Mouse (Mus musculus): Measurements from ENCODE around the gene Lsm14b. TPM values are rescaled to one million over a fixed set of nuclear protein-coding genes. Genes with fewer than 3 reads are reported as not detected.

Gene Lsm14b
- polyA plus RNA-seq, 1 experiment from 2014 or later, result 8.6 TPM

- peak within 1 kb of the TSS; percentile 95 for H3K9ac ChIP-seq (ENCODE audit: low read depth, low read length)
- no peaks in the 10 kb centered on the region for H3K27me3 ChIP-seq (ENCODE audit: control insufficient read depth, insufficient read depth, low read length)
- peaks cover 23% of the 10 kb centered on the region for H3K4me1 ChIP-seq (ENCODE audit: control insufficient read depth, insufficient read depth, low read length)
- ATAC-seq (ENCODE audit: low FRiP score, low TSS enrichment), result peak; percentile 94
- peak within 1 kb of the TSS; percentile 85 for H3K27ac ChIP-seq (ENCODE audit: low read depth, low read length)
- WGBS, result under 1% methylated on average over 75 of the region's 78 CpGs
- H3K4me3 ChIP-seq (ENCODE audit: low read length), result peak within 1 kb of the TSS; percentile 99
- H3K9me3 ChIP-seq (ENCODE audit: control insufficient read depth, low read length), result no peaks in the 10 kb centered on the region
- H3K36me3 ChIP-seq (ENCODE audit: control insufficient read depth, insufficient read depth, low read length), result peaks cover 19% of the 10 kb centered on the region
- peak within 1 kb of the TSS; percentile 74 for H3K4me2 ChIP-seq (replicated peaks; ENCODE audit: low read depth, low read length)
Observed at GRCm38 (mm10) chr2:180042256-180042857, 17.6 kb downstream of the Lsm14b start, which contains the start of the genes Psma7 and Ss18l1. Gene Psma7 (minus strand): TSS chr2:180042433. Gene Ss18l1 (plus strand): TSS chr2:180042509.

GRCm38 (mm10) chr2:180042858-180043515 is 18.2 kb downstream of the Lsm14b start:
- H3K27ac ChIP-seq (ENCODE audit: low read depth, low read length), result peak overlapping the region; percentile 85
- peak overlapping the region; percentile 99 for H3K4me3 ChIP-seq (ENCODE audit: low read length)
- under 1% methylated on average over 65 of the region's 66 CpGs for WGBS
- peak overlapping the region; percentile 95 for H3K9ac ChIP-seq (ENCODE audit: low read depth, low read length)
- peaks cover 13% of the 10 kb centered on the region for H3K36me3 ChIP-seq (ENCODE audit: control insufficient read depth, insufficient read depth, low read length)
- no peaks in the 10 kb centered on the region for H3K27me3 ChIP-seq (ENCODE audit: control insufficient read depth, insufficient read depth, low read length)
- peak overlapping the region; percentile 62 for H3K4me2 ChIP-seq (replicated peaks; ENCODE audit: low read depth, low read length)
- peak; percentile 75 for ATAC-seq (ENCODE audit: low FRiP score, low TSS enrichment)
- no peaks in the 10 kb centered on the region for H3K9me3 ChIP-seq (ENCODE audit: control insufficient read depth, low read length)
- peaks cover 23% of the 10 kb centered on the region for H3K4me1 ChIP-seq (ENCODE audit: control insufficient read depth, insufficient read depth, low read length)

- no peak overlapping the region for H3K27ac ChIP-seq (ENCODE audit: low read depth, low read length)
- peaks cover 19% of the 10 kb centered on the region for H3K4me1 ChIP-seq (ENCODE audit: control insufficient read depth, insufficient read depth, low read length)
- no peak overlapping the region for H3K4me2 ChIP-seq (replicated peaks; ENCODE audit: low read depth, low read length)
- WGBS, result 36% methylated on average over 4 of the region's 4 CpGs
- H3K9me3 ChIP-seq (ENCODE audit: control insufficient read depth, low read length), result no peaks in the 10 kb centered on the region
- H3K36me3 ChIP-seq (ENCODE audit: control insufficient read depth, insufficient read depth, low read length), result peaks cover 2% of the 10 kb centered on the region; the same call in 1 of the 2 replicates
- H3K27me3 ChIP-seq (ENCODE audit: control insufficient read depth, insufficient read depth, low read length), result no peaks in the 10 kb centered on the region
- no peak for ATAC-seq (ENCODE audit: low FRiP score, low TSS enrichment)
- H3K4me3 ChIP-seq (ENCODE audit: low read length), result no peak overlapping the region
- no peak overlapping the region for H3K9ac ChIP-seq (ENCODE audit: low read depth, low read length)
Observed at GRCm38 (mm10) chr2:180045283-180045682, 20.5 kb downstream of the Lsm14b start.

- Histone ChIP-seq H3K4me2 (replicated peaks; ENCODE audit: low read depth, low read length) (no peak overlapping the region), H3K4me1 (ENCODE audit: control insufficient read depth, insufficient read depth, low read length) (peaks cover 8% of the 10 kb centered on the region; the same call in 1 of the 2 replicates), H3K9ac (ENCODE audit: low read depth, low read length) (no peak overlapping the region), H3K27ac (ENCODE audit: low read depth, low read length) (no peak overlapping the region), H3K27me3 (ENCODE audit: control insufficient read depth, insufficient read depth, low read length) (no peaks in the 10 kb centered on the region), H3K9me3 (ENCODE audit: control insufficient read depth, low read length) (no peaks in the 10 kb centered on the region), H3K4me3 (ENCODE audit: low read length) (no peak overlapping the region), H3K36me3 (ENCODE audit: control insufficient read depth, insufficient read depth, low read length) (peaks cover 2% of the 10 kb centered on the region; the same call in 1 of the 2 replicates)
- ATAC-seq (ENCODE audit: low FRiP score, low TSS enrichment), result no peak
- WGBS, result 88% methylated on average over 3 of the region's 3 CpGs
Observed at GRCm38 (mm10) chr2:180047580-180047979, 22.8 kb downstream of the Lsm14b start.

- H3K4me3 ChIP-seq (ENCODE audit: low read length), result no peak overlapping the region
- WGBS, result 93% methylated on average over 18 of the region's 18 CpGs
- H3K27ac ChIP-seq (ENCODE audit: low read depth, low read length), result no peak overlapping the region
- H3K4me2 ChIP-seq (replicated peaks; ENCODE audit: low read depth, low read length), result no peak overlapping the region
- no peaks in the 10 kb centered on the region for H3K27me3 ChIP-seq (ENCODE audit: control insufficient read depth, insufficient read depth, low read length)
- no peaks in the 10 kb centered on the region for H3K9me3 ChIP-seq (ENCODE audit: control insufficient read depth, low read length)
- no peak for ATAC-seq (ENCODE audit: low FRiP score, low TSS enrichment)
- no peak overlapping the region for H3K9ac ChIP-seq (ENCODE audit: low read depth, low read length)
- H3K4me1 ChIP-seq (ENCODE audit: control insufficient read depth, insufficient read depth, low read length), result peaks cover 8% of the 10 kb centered on the region; the same call in 1 of the 2 replicates
- H3K36me3 ChIP-seq (ENCODE audit: control insufficient read depth, insufficient read depth, low read length), result peaks cover 2% of the 10 kb centered on the region; the same call in 1 of the 2 replicates
Observed at GRCm38 (mm10) chr2:180047980-180048635, 23.3 kb downstream of the Lsm14b start.

GRCm38 (mm10) chr2:180050986-180051385 is 26.2 kb downstream of the Lsm14b start:
- Histone ChIP-seq H3K27ac (ENCODE audit: low read depth, low read length) (no peak overlapping the region), H3K9ac (ENCODE audit: low read depth, low read length) (no peak overlapping the region), H3K4me2 (replicated peaks; ENCODE audit: low read depth, low read length) (no peak overlapping the region), H3K36me3 (ENCODE audit: control insufficient read depth, insufficient read depth, low read length) (peaks cover 24% of the 10 kb centered on the region; the same call in 1 of the 2 replicates), H3K27me3 (ENCODE audit: control insufficient read depth, insufficient read depth, low read length) (no peaks in the 10 kb centered on the region), H3K9me3 (ENCODE audit: control insufficient read depth, low read length) (no peaks in the 10 kb centered on the region), H3K4me3 (ENCODE audit: low read length) (no peak overlapping the region), H3K4me1 (ENCODE audit: control insufficient read depth, insufficient read depth, low read length) (no peaks in the 10 kb centered on the region)
- 25% methylated on average over 5 of the region's 5 CpGs for WGBS
- ATAC-seq (ENCODE audit: low FRiP score, low TSS enrichment), result peak; percentile 60

GRCm38 (mm10) chr2:180051986-180052733 is 27.4 kb downstream of the Lsm14b start:
- Histone ChIP-seq H3K4me2 (replicated peaks; ENCODE audit: low read depth, low read length) (no peak overlapping the region), H3K36me3 (ENCODE audit: control insufficient read depth, insufficient read depth, low read length) (peaks cover 34% of the 10 kb centered on the region), H3K9ac (ENCODE audit: low read depth, low read length) (no peak overlapping the region), H3K4me3 (ENCODE audit: low read length) (no peak overlapping the region), H3K27me3 (ENCODE audit: control insufficient read depth, insufficient read depth, low read length) (no peaks in the 10 kb centered on the region), H3K4me1 (ENCODE audit: control insufficient read depth, insufficient read depth, low read length) (no peaks in the 10 kb centered on the region), H3K27ac (ENCODE audit: low read depth, low read length) (no peak overlapping the region), H3K9me3 (ENCODE audit: control insufficient read depth, low read length) (no peaks in the 10 kb centered on the region)
- 87% methylated on average over 14 of the region's 14 CpGs for WGBS
- no peak for ATAC-seq (ENCODE audit: low FRiP score, low TSS enrichment)

- Histone ChIP-seq H3K4me2 (replicated peaks; ENCODE audit: low read depth, low read length) (no peak overlapping the region), H3K9me3 (ENCODE audit: control insufficient read depth, low read length) (no peaks in the 10 kb centered on the region), H3K27me3 (ENCODE audit: control insufficient read depth, insufficient read depth, low read length) (no peaks in the 10 kb centered on the region), H3K36me3 (ENCODE audit: control insufficient read depth, insufficient read depth, low read length) (peaks cover 43% of the 10 kb centered on the region), H3K4me1 (ENCODE audit: control insufficient read depth, insufficient read depth, low read length) (no peaks in the 10 kb centered on the region), H3K9ac (ENCODE audit: low read depth, low read length) (no peak overlapping the region), H3K4me3 (ENCODE audit: low read length) (no peak overlapping the region), H3K27ac (ENCODE audit: low read depth, low read length) (no peak overlapping the region)
- ATAC-seq (ENCODE audit: low FRiP score, low TSS enrichment), result no peak
- 95% methylated on average over 9 of the region's 9 CpGs for WGBS
Observed at GRCm38 (mm10) chr2:180053001-180053400, 28.2 kb downstream of the Lsm14b start.

All from kidney, embryonic 14.5 days (tissue).